In the genomic region with DNA sequence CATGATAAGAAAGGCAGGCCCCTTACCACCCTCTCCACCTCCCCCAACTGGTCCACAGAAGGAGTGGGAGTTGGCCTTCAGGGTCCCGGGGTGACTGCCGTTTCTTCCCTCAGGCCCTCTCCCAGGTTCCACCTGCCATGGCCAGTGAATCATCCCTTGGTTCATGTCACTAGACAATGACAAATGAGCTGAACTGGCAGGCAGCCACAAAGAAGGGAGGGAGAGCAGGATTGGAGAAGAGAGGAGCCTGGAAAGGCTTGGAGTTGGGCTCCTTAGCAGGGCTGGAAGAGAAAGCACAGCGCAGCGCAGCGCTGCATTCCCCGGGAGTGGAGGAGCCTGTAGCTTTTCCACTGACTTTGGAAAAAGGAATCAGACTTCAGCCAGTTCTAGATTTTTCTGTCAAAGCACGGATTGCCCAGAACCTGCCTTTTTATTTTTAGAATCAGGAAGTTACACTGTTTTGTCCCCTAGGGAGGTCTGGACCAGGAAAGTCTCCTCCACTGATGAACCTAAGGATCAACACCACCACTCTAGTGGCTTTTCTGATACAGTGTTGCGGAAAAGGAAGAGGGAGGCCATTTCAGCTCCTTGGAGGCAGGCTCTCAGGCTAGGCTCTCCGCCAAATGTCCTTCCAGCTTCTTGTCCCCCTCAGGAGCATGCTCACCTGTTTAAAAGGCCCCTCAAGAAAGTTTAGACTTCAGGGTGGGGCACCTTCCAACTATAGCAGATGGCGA, we compare ENCODE assay signal across 9 mouse cellular contexts. TPM values are rescaled to one million over a fixed set of nuclear protein-coding genes. Genes with fewer than 3 reads are reported as not detected.
DNase-seq lines count a peak whose midpoint lies in the region; ATAC-seq and TF ChIP-seq lines count a peak whose summit lies in the region.
"Had no signal": no experiment of that assay in that cellular context is flagged by ENCODE, and none has a peak within 500 bp of the region (broad histone marks: within the 10 kb centered on the region; RNA-seq: fewer than 3 reads in every experiment).

No protein-coding gene starts in this region.

- H3K27me3 ChIP-seq in cerebellum, adult 2 months (ENCODE audit: control insufficient read depth, insufficient read depth, low read length) = peaks cover 5% of the 10 kb centered on the region; the same call in 1 of the 2 replicates
- no peaks in the 10 kb centered on the region for H3K27me3 ChIP-seq in C2C12 (ENCODE audit: control insufficient read depth, insufficient read depth, insufficient read length)
- H3K27me3 ChIP-seq in intestine, embryonic 16.5 days (replicated peaks; ENCODE audit: control insufficient read depth, insufficient read depth, low read length) = no peaks in the 10 kb centered on the region

- TF ChIP-seq CTCF in cerebellum, adult 2 months (IDR thresholded peaks at IDR 0.05; ENCODE audit: borderline replicate concordance, insufficient read depth, low read depth, low read length) = no peak
- no peak for TF ChIP-seq CTCF in C2C12 (IDR thresholded peaks at IDR 0.05; ENCODE audit: control insufficient read depth, insufficient read depth, insufficient read length)

- H3ac ChIP-seq in C2C12 (ENCODE audit: control insufficient read depth, insufficient read length, low read depth) = no peak overlapping the region

- H3K4me1 ChIP-seq in cerebellum, adult 2 months (ENCODE audit: control insufficient read depth, insufficient read depth, low read length) = peaks cover 8% of the 10 kb centered on the region
- H3K4me1 ChIP-seq in intestine, embryonic 16.5 days (ENCODE audit: control insufficient read depth, insufficient read depth, low read length) = peaks cover 65% of the 10 kb centered on the region

- H3K4me3 ChIP-seq in cerebellum, adult 2 months (replicated peaks; ENCODE audit: insufficient read depth, low read depth, low read length) = no peak overlapping the region
- no peak overlapping the region for H3K4me3 ChIP-seq in C2C12 (ENCODE audit: insufficient read depth, poor library complexity, severe bottlenecking)
- H3K4me3 ChIP-seq in intestine, embryonic 16.5 days (ENCODE audit: low read length) = no peak overlapping the region
- H3K4me3 ChIP-seq: midbrain, embryonic 12.5 days had no signal

- no peaks in the 10 kb centered on the region for H3K36me3 ChIP-seq in C2C12 (ENCODE audit: control insufficient read depth, insufficient read depth)
- no peaks in the 10 kb centered on the region for H3K36me3 ChIP-seq in intestine, embryonic 16.5 days (ENCODE audit: control insufficient read depth, insufficient read depth, low read length)
- H3K36me3 ChIP-seq: midbrain, embryonic 12.5 days had no signal

- H3K4me2 ChIP-seq in intestine, embryonic 16.5 days (ENCODE audit: low read depth, low read length) = no peak overlapping the region
- H3K4me2 ChIP-seq: midbrain, embryonic 12.5 days had no signal

- peak; percentile 54 to 72 for DNase-seq in cerebellum, adult 2 months
- peak; percentile 78 for DNase-seq in gastrocnemius, postnatal 14 days
- peak; percentile 79 for DNase-seq in lung, postnatal 14 days
- no peak for DNase-seq in thymus, adult 18-20 months
- no peak for DNase-seq in T-cell, adult 2 months (ENCODE audit: low spot score)

- no peaks in the 10 kb centered on the region for H3K9me3 ChIP-seq in intestine, embryonic 16.5 days (ENCODE audit: control insufficient read depth, low read length)
- H3K9me3 ChIP-seq: midbrain, embryonic 12.5 days had no signal

- H3K27ac ChIP-seq in cerebellum, adult 2 months (ENCODE audit: insufficient read depth, low read length) = no peak overlapping the region
- H3K27ac ChIP-seq in intestine, embryonic 16.5 days (ENCODE audit: low read length) = peak overlapping the region; percentile 64
- H3K27ac ChIP-seq: midbrain, embryonic 12.5 days had no signal

- no peak for TF ChIP-seq POLR2A in cerebellum, adult 2 months (IDR thresholded peaks at IDR 0.05; ENCODE audit: borderline replicate concordance, insufficient read depth, low read length)

- peaks cover 82% of the 10 kb centered on the region for H3K79me2 ChIP-seq in C2C12 (ENCODE audit: control insufficient read depth, insufficient read depth)

- intact Hi-C loops in gastrocnemius, postnatal 14 days (cut with DNase I; ENCODE audit: low total_unique reads) = no loop called here

- peak overlapping the region; percentile 25; the same call in 1 of the 2 replicates for H3K9ac ChIP-seq in intestine, embryonic 16.5 days (ENCODE audit: low read depth, low read length)
- H3K9ac ChIP-seq: midbrain, embryonic 12.5 days had no signal

- ATAC-seq in cerebellum, adult (ENCODE audit: insufficient number of reproducible peaks, low FRiP score, low TSS enrichment) = no peak
- no peak for ATAC-seq in intestine, embryonic 16.5 days

- peaks cover 41% of the 10 kb centered on the region for H3K79me3 ChIP-seq in C2C12 (ENCODE audit: low read depth)

- 47% methylated on average over 10 of the region's 10 CpGs for WGBS in cerebellum, adult 2 months
- 46% methylated on average over 10 of the region's 10 CpGs for WGBS in intestine, embryonic 16.5 days

TF ChIP-seq in C2C12, 6 proteins besides CTCF, POLR2A, EP300 and RAD21:
- TF ChIP-seq MYOD1 (IDR thresholded peaks at IDR 0.05; ENCODE audit: control insufficient read depth, insufficient read length, low read depth) = peak; percentile 91
- TF ChIP-seq MAX (IDR thresholded peaks at IDR 0.05) = no peak

RNA-seq across cellular contexts. Expression of gene Rin3, which starts 4.0 kb away (rescaled TPM):
- 1.1 and 1.2 TPM in 2 replicates for polyA plus RNA-seq in cerebellum, adult 2 months (2012; rRNA removed)
- 16.7 TPM for polyA plus RNA-seq in C2C12 (2012; fragmentation: generic; extraction: Trizol)
- 10 to 100 TPM; 11.0 to 13.0 TPM for total RNA-seq in gastrocnemius, postnatal 14 days (2021)
- 10.1 and 10.3 TPM in 2 replicates for polyA plus RNA-seq in intestine, embryonic 16.5 days (2015; fragmentation: Nextera tagmentation; extraction: Ambion mirVana)

Comparison
In these comparisons a context has a peak if more than half of its experiments do, and no peak if none do; other contexts are left out.
1. DNase-seq: peak in cerebellum, adult 2 months (2 of 2), gastrocnemius, postnatal 14 days (single experiment) and lung, postnatal 14 days (single experiment); none in thymus, adult 18-20 months (0 of 2) and T-cell, adult 2 months (single experiment).